Comparison of ENCODE assay signal across 7 mouse cellular contexts in genomic region chr4:102978440-102978839, GRCm38 (mm10). TPM values are rescaled to one million over a fixed set of nuclear protein-coding genes. Genes with fewer than 3 reads are reported as not detected.
DNase-seq lines count a peak whose midpoint lies in the region; ATAC-seq lines count a peak whose summit lies in the region.

Gene Tctex1d1, plus strand, starts transcription at chr4:102978606.

- H3K4me1 ChIP-seq in forebrain, embryonic 10.5 days: peaks cover 36% of the 10 kb centered on the region
- peaks cover 4% of the 10 kb centered on the region; the same call in 1 of the 2 replicates for H3K4me1 ChIP-seq in intestine, embryonic 16.5 days (ENCODE audit: control insufficient read depth, insufficient read depth, low read length)
- H3K4me1 ChIP-seq in midbrain, embryonic 14.5 days (ENCODE audit: control insufficient read depth, insufficient read depth, low read length): peaks cover 9% of the 10 kb centered on the region

- 0 out of 2 replicates have a peak, but pooled peaks cover 3% of the 10 kb centered on the region for H3K9me3 ChIP-seq in forebrain, embryonic 10.5 days
- H3K9me3 ChIP-seq in intestine, embryonic 16.5 days (ENCODE audit: control insufficient read depth, low read length): no peaks in the 10 kb centered on the region
- no peaks in the 10 kb centered on the region for H3K9me3 ChIP-seq in midbrain, embryonic 14.5 days (ENCODE audit: control insufficient read depth, low read length)

- H3K4me2 ChIP-seq in intestine, embryonic 16.5 days (ENCODE audit: low read depth, low read length): peak within 1 kb of the TSS; percentile 54
- H3K4me2 ChIP-seq in midbrain, embryonic 14.5 days (ENCODE audit: low read length): peak within 1 kb of the TSS; percentile 57

- H3K9ac ChIP-seq in intestine, embryonic 16.5 days (ENCODE audit: low read depth, low read length): peak within 1 kb of the TSS; percentile 42; the same call in 1 of the 2 replicates
- peak within 1 kb of the TSS; percentile 37; the same call in 1 of the 2 replicates for H3K9ac ChIP-seq in midbrain, embryonic 14.5 days (replicated peaks; ENCODE audit: low read length)

- H3K4me3 ChIP-seq in forebrain, embryonic 10.5 days: peak within 1 kb of the TSS; percentile 47
- H3K4me3 ChIP-seq in intestine, embryonic 16.5 days (ENCODE audit: low read length): peak within 1 kb of the TSS; percentile 33
- peak within 1 kb of the TSS; percentile 27 for H3K4me3 ChIP-seq in midbrain, embryonic 14.5 days (replicated peaks; ENCODE audit: low read depth, low read length)

- peak; percentile 19 to 38 for DNase-seq in left cerebral cortex, postnatal 14 days (ENCODE audit: low spot score in 2 of 2)
- DNase-seq in left cerebral cortex, adult 9 months (ENCODE audit: low spot score in 2 of 2): no peak
- peak; percentile 58 to 63 for DNase-seq in cerebellum, postnatal 10 days
- peak; percentile 51 for DNase-seq in forebrain, embryonic 10.5 days (ENCODE audit: extremely low spot score, low spot score)
- DNase-seq in midbrain, embryonic 14.5 days: peak; percentile 59
- no peak for DNase-seq in urinary bladder, postnatal 10 days (ENCODE audit: low spot score)

- H3K36me3 ChIP-seq in forebrain, embryonic 10.5 days (replicated peaks): no peaks in the 10 kb centered on the region
- no peaks in the 10 kb centered on the region for H3K36me3 ChIP-seq in intestine, embryonic 16.5 days (ENCODE audit: control insufficient read depth, insufficient read depth, low read length)
- no peaks in the 10 kb centered on the region for H3K36me3 ChIP-seq in midbrain, embryonic 14.5 days (ENCODE audit: control insufficient read depth, insufficient read depth, low read length)

- ATAC-seq in intestine, embryonic 16.5 days: peak; percentile 42
- peak; percentile 40; the same call in 1 of the 2 replicates for ATAC-seq in midbrain, embryonic 14.5 days (ENCODE audit: low FRiP score, low TSS enrichment)

- peaks cover 86% of the 10 kb centered on the region for H3K27me3 ChIP-seq in forebrain, embryonic 10.5 days (ENCODE audit: poor library complexity, severe bottlenecking)
- peaks cover 6% of the 10 kb centered on the region; the same call in 1 of the 2 replicates for H3K27me3 ChIP-seq in intestine, embryonic 16.5 days (replicated peaks; ENCODE audit: control insufficient read depth, insufficient read depth, low read length)
- H3K27me3 ChIP-seq in midbrain, embryonic 14.5 days (ENCODE audit: control insufficient read depth, insufficient read depth, low read length): peaks cover 4% of the 10 kb centered on the region; the same call in 1 of the 2 replicates

- 3% methylated on average over 13 of the region's 13 CpGs for WGBS in forebrain, embryonic 10.5 days
- 4% methylated on average over 13 of the region's 13 CpGs for WGBS in intestine, embryonic 16.5 days
- 3% methylated on average over 13 of the region's 13 CpGs for WGBS in midbrain, embryonic 14.5 days

- no peak within 1 kb of the TSS; the same call in 1 of the 2 replicates for H3K27ac ChIP-seq in forebrain, embryonic 10.5 days
- H3K27ac ChIP-seq in intestine, embryonic 16.5 days (ENCODE audit: low read length): no peak within 1 kb of the TSS
- no peak within 1 kb of the TSS for H3K27ac ChIP-seq in midbrain, embryonic 14.5 days (replicated peaks; ENCODE audit: low read depth, low read length)

- intact Hi-C loops in left cerebral cortex, postnatal 14 days (cut with DNase I): no loop called here

RNA-seq across cellular contexts. Expression of gene Tctex1d1, which starts in this region (rescaled TPM):
- under 1 TPM; 0.66 to 0.72 TPM for total RNA-seq in left cerebral cortex, postnatal 14 days (2021)
- 0.31 and 0.36 TPM in 2 replicates for polyA plus RNA-seq in forebrain, embryonic 10.5 days (2016; fragmentation: Nextera tagmentation; extraction: Ambion mirVana)
- polyA plus RNA-seq in intestine, embryonic 16.5 days (2015; fragmentation: Nextera tagmentation; extraction: Ambion mirVana): 0.95 and 1.0 TPM in 2 replicates
- polyA plus RNA-seq in midbrain, embryonic 14.5 days (2014; fragmentation: Nextera tagmentation; extraction: Ambion mirVana): 0.61 and 1.2 TPM in 2 replicates

Comparison
In these comparisons a context has a peak if more than half of its experiments do, and no peak if none do; other contexts are left out.
1. Peak in DNase-seq in left cerebral cortex, postnatal 14 days; RNA of the gene not detected or under 1 TPM.
2. Peak in DNase-seq and H3K4me3 ChIP-seq in forebrain, embryonic 10.5 days; RNA of the gene not detected or under 1 TPM.
3. DNase-seq: peak in cerebellum, postnatal 10 days (2 of 2) and midbrain, embryonic 14.5 days (single experiment); none in left cerebral cortex, adult 9 months (0 of 2) and urinary bladder, postnatal 10 days (single experiment).
4. Peak in every context shown above with its lines, with median percentiles within 50 percentile points of each other: H3K4me3 ChIP-seq.